Mouse (Mus musculus): ENCODE data around the gene 9130230L23Rik.
"Not testable (repeated sequence)": the region's sequence is repeated elsewhere in the genome, so short reads cannot be mapped to it uniquely, and the experiment has no call there.

The 9130230L23Rik gene

DNA sequence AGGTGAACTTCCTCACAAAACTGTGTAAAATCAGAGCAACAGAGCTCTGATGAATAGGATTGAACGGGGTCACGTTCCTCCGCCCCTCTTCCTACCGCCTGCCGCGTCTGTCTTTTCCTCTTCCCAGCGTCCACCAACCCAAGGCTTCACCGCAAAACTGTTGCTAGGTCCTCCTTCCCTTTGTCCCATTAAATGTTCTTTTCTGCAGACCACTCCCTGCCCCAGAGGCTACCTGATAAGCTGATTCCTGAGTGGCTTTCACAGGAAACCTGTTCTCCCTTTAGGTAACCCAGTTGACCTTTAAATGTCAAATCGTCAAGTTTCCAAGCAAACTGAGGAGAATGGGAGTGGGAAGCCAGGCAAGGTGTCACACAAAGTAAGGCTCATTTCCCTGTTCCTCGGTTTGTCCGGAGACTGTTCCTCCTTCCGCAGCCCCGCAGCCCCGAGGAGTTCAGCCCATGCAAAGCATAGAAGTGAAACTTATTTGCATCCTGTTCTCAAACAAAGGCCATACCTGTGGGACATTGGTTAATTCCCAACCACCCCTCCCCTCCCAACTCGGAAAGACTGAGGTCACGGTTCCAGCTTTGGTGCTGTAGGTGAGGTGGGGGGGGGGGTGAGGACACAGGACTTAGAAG is 1.1 kb upstream of the 9130230L23Rik start:
- DNase-seq: no peak

DNA sequence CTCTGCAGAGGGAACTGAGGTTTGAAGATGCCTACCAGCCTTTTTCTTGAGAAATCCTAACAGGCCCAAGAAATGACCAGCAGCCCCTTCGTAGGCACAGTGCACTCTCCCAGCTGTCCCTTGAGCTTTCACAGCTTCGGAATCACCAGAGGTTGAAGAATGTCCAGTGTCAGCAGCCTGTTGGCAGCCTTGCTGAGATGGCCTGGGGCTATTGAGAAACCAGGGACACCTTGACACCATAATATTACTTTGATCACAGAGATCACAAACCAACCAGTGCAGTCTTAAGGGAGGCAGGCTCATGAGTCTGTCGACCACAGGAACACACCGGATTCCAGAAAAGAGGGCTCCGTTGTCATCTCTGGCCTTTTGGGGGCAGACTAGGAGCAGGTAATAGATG is 2.9 kb downstream of the 9130230L23Rik start:
- DNase-seq: no peak

GRCm38 (mm10) chr5:66000567-66001125 is 3.4 kb downstream of the 9130230L23Rik start:
- DNase-seq: no peak

GRCm38 (mm10) chr5:66000074-66000473 is 4.0 kb downstream of the 9130230L23Rik start:
- DNase-seq: no peak

DNA sequence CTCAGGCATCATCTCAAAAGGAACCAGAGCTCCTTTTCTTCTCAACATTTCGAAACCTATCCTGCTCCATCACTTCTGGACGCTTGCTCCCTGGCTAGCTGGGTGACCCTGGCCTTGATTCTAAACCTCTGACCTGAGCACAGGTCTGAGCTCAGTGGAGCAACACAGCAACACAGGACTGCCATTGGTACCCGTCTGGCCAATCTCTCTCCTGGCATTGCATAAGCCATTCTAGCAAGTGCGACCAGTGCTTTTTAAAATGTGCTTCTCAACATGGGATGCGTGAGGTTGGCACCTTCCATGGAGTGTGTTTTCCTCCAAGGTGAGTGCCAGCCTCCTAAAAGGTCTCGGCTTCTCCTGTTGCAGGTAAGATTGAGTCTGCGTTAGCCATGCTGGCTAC is 5.0 kb downstream of the 9130230L23Rik start:
- DNase-seq: no peak

GRCm38 (mm10) chr5:65997813-65998212 is 6.3 kb downstream of the 9130230L23Rik start:
- DNase-seq: no peak

- DNase-seq: no peak
Measured at GRCm38 (mm10) chr5:65994643-65995042, 9.4 kb downstream of the 9130230L23Rik start.

GRCm38 (mm10) chr5:65991191-65991590 is 12.9 kb downstream of the 9130230L23Rik start:
- no peak for DNase-seq

- DNase-seq: not testable (repeated sequence)
Measured at GRCm38 (mm10) chr5:65987004-65987403, 17.1 kb downstream of the 9130230L23Rik start.

DNA sequence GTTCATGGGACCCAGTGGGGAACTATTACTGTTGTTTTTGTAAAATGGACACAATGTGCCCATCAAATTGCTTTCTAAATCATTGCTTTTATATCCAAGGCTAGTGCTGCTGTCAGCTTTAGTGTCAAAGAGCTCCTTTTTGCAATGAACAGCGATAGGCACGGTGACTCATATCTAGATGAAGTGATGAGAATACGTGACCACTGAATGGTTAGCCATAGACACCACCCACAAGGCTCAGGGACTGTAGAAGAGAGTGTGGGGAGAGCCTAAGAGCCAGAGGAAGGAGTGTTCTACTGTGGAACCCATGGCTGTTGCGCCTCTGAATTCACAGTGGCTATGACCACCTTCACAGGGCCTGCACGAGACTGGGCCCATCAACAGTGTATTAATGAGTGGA is 17.7 kb downstream of the 9130230L23Rik start:
- DNase-seq: no peak

DNA sequence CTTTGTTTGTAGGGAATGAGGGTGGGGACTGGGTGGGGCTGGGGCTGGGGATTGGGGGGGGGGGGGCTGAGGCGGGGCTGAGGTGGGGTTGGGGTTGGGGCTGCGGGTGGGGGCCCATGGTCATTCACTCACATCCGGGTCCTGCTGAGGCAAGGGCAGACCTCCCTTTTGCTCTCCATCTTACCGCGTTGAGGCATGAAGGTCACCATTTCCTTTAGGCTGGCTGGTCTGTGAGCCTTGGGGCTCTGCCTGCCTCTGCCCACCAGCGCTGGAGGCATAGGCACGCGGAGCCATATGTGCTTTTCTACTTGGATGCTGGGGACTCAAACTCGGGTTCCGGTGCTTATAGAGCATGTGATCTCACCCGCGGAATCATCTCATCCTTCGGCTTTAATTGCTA is 28.4 kb downstream of the 9130230L23Rik start:
- no peak for DNase-seq

- no peak for DNase-seq
Measured at GRCm38 (mm10) chr5:65973189-65973588, 30.9 kb downstream of the 9130230L23Rik start.

DNA sequence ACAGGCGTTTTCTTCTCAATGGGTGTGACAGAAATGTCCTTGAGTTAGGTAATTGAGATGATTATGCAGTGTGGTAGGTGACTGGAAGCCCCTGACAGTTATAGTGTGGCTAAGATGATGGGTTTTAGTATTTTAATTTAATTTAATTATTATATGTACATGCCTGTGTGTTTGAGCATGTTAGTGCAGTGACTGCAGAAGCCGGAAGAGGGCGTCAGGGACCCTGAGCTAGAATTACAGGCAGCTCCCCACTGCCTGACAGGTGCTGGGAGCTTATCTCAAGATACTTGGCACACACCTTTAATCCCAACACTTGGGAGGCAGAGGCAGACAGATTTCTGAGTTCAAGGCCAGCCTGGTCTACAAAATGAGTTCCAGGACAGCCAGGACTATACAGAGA is 36.1 kb downstream of the 9130230L23Rik start:
- no peak for DNase-seq

GRCm38 (mm10) chr5:65967091-65967490 is 37.0 kb downstream of the 9130230L23Rik start:
- no peak for DNase-seq

DNA sequence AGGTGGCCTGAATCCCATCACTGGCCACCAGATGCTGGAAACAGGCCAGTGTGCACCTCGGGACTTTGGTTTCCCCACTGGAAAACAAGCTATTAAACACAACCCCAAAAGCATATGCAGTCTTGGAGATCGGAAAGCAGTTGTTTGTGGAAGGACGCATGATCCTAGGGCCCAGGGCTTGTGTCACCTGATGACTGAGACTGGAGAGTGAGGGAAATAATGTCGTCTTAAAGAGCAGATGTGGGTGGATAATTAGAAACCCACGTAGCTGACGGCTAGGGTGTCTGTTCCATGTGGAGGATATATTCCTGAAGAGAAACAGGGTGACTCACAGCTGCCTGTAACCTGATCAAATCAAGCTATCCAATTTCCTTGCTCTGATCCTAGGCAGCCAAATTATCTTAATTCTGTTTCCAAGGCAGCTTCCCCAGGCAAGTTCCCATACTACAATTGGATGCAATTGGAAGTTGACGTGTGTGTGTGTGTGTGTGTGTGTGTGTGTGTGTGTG is 38.3 kb downstream of the 9130230L23Rik start:
- no peak for DNase-seq

GRCm38 (mm10) chr5:65963291-65963690 is 40.8 kb downstream of the 9130230L23Rik start:
- DNase-seq: no peak

- DNase-seq: no peak
Measured at GRCm38 (mm10) chr5:65960597-65960950, 43.5 kb downstream of the 9130230L23Rik start.

GRCm38 (mm10) chr5:65959893-65960596 is 44.0 kb downstream of the 9130230L23Rik start:
- no peak for DNase-seq

- DNase-seq: peak; percentile 69
Measured at GRCm38 (mm10) chr5:65958597-65958996, 45.5 kb downstream of the 9130230L23Rik start.

GRCm38 (mm10) chr5:65956144-65957008 is 47.7 kb downstream of the 9130230L23Rik start:
- no peak for DNase-seq

DNA sequence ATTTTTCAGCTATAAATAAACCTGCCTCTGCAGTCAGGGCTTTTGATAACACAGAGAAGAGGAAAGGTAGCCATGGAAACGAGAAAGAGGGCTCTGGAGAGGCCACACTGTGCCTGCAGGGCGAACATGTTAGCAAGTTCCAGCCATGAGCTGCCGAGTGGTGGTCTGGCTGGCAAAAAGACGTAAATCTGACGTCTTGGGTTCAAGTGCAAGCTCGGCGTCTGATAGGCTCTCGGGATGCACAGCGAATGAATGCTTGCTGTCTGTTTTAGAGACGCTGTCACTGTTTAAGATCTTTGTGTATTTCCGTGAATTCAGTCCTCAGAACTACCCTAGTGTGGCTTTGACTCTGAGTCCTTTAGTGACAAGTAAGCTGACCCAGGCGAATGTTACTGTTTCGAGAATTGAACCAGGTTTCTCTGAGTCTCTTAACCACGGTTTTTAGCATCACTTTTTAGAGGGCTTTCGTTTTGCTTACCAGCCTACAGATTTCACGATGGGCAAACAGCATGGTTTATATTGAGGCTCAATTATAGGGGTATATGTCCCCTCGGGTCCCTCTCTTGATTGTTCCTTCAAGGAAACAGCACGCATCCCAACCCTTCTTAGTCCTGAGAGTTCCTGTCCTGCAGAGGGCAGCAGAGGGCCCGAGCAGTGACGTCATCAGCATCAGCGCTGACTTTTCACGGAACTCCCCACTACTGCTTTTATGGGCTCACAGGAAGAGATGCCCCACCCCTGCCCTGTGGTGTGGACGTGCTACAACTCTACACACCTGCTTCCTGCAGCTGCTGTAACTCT is 48.5 kb downstream of the 9130230L23Rik start:
- peak; percentile 94 for DNase-seq

All from thymus, postnatal 14 days (tissue).